Mouse (Mus musculus) olfactory bulb, adult 2 months (tissue): Measurements from ENCODE around the gene Tas1r1.

ENCODE experiments used
- CTCF ChIP-seq: fragments of 200-500 bp; IDR thresholded peaks from 2 replicates; pipeline ENCODE4 v1.5.1; 2012; ENCODE audit warnings: low read depth, mild to moderate bottlenecking, low read length, moderate library complexity; ENCODE audit not compliant: insufficient read depth
- POLR2A ChIP-seq: fragments of 200-500 bp; IDR thresholded peaks from 2 replicates; pipeline ENCODE4 v1.6.1; 2012; ENCODE audit warnings: mild to moderate bottlenecking, low read depth, low read length, moderate library complexity; ENCODE audit not compliant: insufficient read depth

DNA sequence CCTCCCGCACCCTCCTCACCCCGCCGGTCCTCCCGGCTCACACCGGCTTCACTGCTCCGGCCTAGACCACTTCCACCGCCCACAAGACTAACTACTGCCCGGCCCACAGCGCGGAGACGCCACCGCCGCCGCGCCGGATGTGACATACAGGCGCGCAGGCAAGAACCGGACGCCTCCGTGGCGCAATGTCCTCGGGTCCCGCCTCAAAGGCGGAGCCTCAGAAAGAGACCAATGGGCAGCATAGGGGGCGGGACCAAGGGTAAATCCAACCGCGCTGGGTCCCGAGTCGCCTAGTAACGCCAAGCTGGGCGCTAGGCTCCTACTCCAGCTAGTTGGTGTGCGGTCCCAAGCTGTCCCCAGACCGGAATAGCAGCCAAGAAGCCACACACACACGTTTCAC lies 10.8 kb downstream of the Tas1r1 start, which contains the start of gene Zbtb48:
- TF ChIP-seq CTCF (no peak), POLR2A (peak; percentile 95)
